Mouse (Mus musculus) myocyte (in vitro differentiated cells): ENCODE data around the gene Rsph3b. TPM values are rescaled to one million over a fixed set of nuclear protein-coding genes. Genes with fewer than 3 reads are reported as not detected.
"Not testable (repeated sequence)": the region's sequence is repeated elsewhere in the genome, so short reads cannot be mapped to it uniquely, and the experiment has no call there.

Experiments used
- H3K27me3 ChIP-seq: one replicate; pipeline ENCODE4 v1.6.1; 2011; ENCODE audit not compliant: control insufficient read depth, insufficient read depth, insufficient read length
- H3K36me3 ChIP-seq: one replicate; pipeline ENCODE4 v1.6.1; 2011; ENCODE audit not compliant: control insufficient read depth, insufficient read depth
- H3K4me2 ChIP-seq: one replicate; pipeline ENCODE4 v1.6.1; 2011; ENCODE audit warnings: low read depth, control low read depth
- H3K4me3 ChIP-seq: one replicate; pipeline ENCODE4 v1.5.1; 2011; ENCODE audit warnings: mild to moderate bottlenecking, control low read depth, moderate library complexity
- H3K79me2 ChIP-seq: one replicate; pipeline ENCODE4 v1.6.1; 2011; ENCODE audit not compliant: control insufficient read depth, insufficient read depth
- H3ac ChIP-seq: one replicate; pipeline ENCODE4 v1.6.1; 2011; ENCODE audit not compliant: control insufficient read depth, insufficient read length
- polyA plus RNA-seq: library from polyadenylated mRNA; unstranded; fragments of >200 nt; fragmentation: generic; extraction: Trizol; gene quantifications from one replicate; pipeline ENCODE4 v1.2.1, GENCODE M21; 2012; ENCODE audit warnings: missing spikeins

The Rsph3b gene
- polyA plus RNA-seq, 1 experiment: 19.8 TPM

GRCm38 (mm10) chr17:6970334-6970733, 21.9 kb upstream of the Rsph3b start, which contains the start of gene Rnaset2b:
Gene Rnaset2b, plus strand, starts transcription at chr17:6970634.
- H3K4me3 ChIP-seq, H3K27me3 ChIP-seq, H3K79me2 ChIP-seq, H3K4me2 ChIP-seq, H3ac ChIP-seq, H3K36me3 ChIP-seq: not testable (repeated sequence)

- not testable (repeated sequence) for H3K36me3 ChIP-seq, H3K27me3 ChIP-seq, H3ac ChIP-seq, H3K79me2 ChIP-seq, H3K4me2 ChIP-seq, H3K4me3 ChIP-seq
Measured at GRCm38 (mm10) chr17:6967673-6968072, 19.2 kb upstream of the Rsph3b start.

GRCm38 (mm10) chr17:6965364-6965763, 16.9 kb upstream of the Rsph3b start:
- H3K79me2 ChIP-seq, H3ac ChIP-seq, H3K4me3 ChIP-seq, H3K27me3 ChIP-seq, H3K36me3 ChIP-seq, H3K4me2 ChIP-seq: not testable (repeated sequence)

- H3K4me3 ChIP-seq, H3K79me2 ChIP-seq, H3K27me3 ChIP-seq, H3ac ChIP-seq, H3K36me3 ChIP-seq, H3K4me2 ChIP-seq: not testable (repeated sequence)
Measured at GRCm38 (mm10) chr17:6962936-6963335, 14.5 kb upstream of the Rsph3b start.

- H3K79me2 ChIP-seq, H3K36me3 ChIP-seq, H3K4me2 ChIP-seq, H3K4me3 ChIP-seq, H3K27me3 ChIP-seq, H3ac ChIP-seq: not testable (repeated sequence)
Measured at GRCm38 (mm10) chr17:6962339-6962738, 13.9 kb upstream of the Rsph3b start.

GRCm38 (mm10) chr17:6961181-6962000, 12.9 kb upstream of the Rsph3b start:
- H3K4me3 ChIP-seq, H3K27me3 ChIP-seq, H3K4me2 ChIP-seq, H3K36me3 ChIP-seq, H3K79me2 ChIP-seq: not testable (repeated sequence)
- H3ac ChIP-seq: peak overlapping the region; percentile 47

- peak within 1 kb of the TSS; percentile 22 for H3K4me3 ChIP-seq
- peak within 1 kb of the TSS; percentile 47 for H3ac ChIP-seq
- H3K36me3 ChIP-seq, H3K79me2 ChIP-seq, H3K27me3 ChIP-seq: not testable (repeated sequence)
- peak within 1 kb of the TSS; percentile 62 for H3K4me2 ChIP-seq
Measured at GRCm38 (mm10) chr17:6960776-6961175, 12.3 kb upstream of the Rsph3b start, which contains the start of gene Tagap1. Gene Tagap1, minus strand, starts transcription at chr17:6961156.

GRCm38 (mm10) chr17:6960349-6960748, 11.9 kb upstream of the Rsph3b start:
- Histone ChIP-seq H3ac (peak overlapping the region; percentile 47), H3K4me3 (peak overlapping the region; percentile 22), H3K4me2 (peak overlapping the region; percentile 48)
- H3K27me3 ChIP-seq, H3K79me2 ChIP-seq, H3K36me3 ChIP-seq: not testable (repeated sequence)

GRCm38 (mm10) chr17:6959543-6960259, 11.2 kb upstream of the Rsph3b start:
- H3K4me2 ChIP-seq: peak overlapping the region; percentile 62
- H3K4me3 ChIP-seq: peak overlapping the region; percentile 22
- not testable (repeated sequence) for H3K36me3 ChIP-seq, H3K27me3 ChIP-seq, H3K79me2 ChIP-seq, H3ac ChIP-seq
